Mouse (Mus musculus): ENCODE results near the gene Sco2.

DNA sequence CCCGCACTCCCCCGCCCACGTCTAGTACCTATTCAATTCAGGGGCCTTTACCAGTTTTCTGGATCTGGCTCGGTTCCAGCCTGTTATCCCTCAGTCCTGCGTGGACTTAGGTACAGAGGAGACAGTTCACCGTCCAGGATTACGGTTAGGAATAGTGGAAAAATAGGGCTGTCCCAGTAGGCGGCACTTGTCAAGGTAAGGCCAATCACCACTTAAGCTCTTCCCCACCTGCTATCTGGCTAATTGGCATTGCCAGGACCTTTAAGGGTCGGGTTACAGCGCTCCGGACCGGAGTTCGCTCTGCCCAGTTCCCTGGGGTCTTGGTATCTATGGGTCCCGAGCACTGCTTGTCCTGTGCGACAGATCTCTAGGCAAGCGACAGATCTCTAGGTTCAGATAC lies 3.3 kb upstream of the Sco2 start, which contains the start of gene Tymp:
- no peak for TF ChIP-seq CTCF (IDR thresholded peaks at IDR 0.05; ENCODE audit: extremely low read depth, insufficient read depth, low read length)
- TF ChIP-seq POLR2A (IDR thresholded peaks at IDR 0.05; ENCODE audit: extremely low read depth, insufficient read depth, low read length), result no peak

All from cortical plate, adult 2 months (tissue).